Mouse (Mus musculus) mature B cell (primary cell): ENCODE data around the gene Ksr2.
"Not testable (repeated sequence)": the region's sequence is repeated elsewhere in the genome, so short reads cannot be mapped to it uniquely, and the experiment has no call there.

ENCODE experiments used
- in situ Hi-C: fragments of 300-500 bp; cut with MboI; formaldehyde crosslinking; loops from 2 replicates; pipeline ENCODE4 v1.14.3; 2019

Ksr2 gene

GRCm38 (mm10) chr5:117614331-117615024 is 200.7 kb downstream of the Ksr2 start:
- in situ Hi-C loops: no loop called here

- in situ Hi-C loops: no loop called here
These were observed 206.5 kb downstream of the Ksr2 start for GRCm38 (mm10) chr5:117620292-117620691.

DNA sequence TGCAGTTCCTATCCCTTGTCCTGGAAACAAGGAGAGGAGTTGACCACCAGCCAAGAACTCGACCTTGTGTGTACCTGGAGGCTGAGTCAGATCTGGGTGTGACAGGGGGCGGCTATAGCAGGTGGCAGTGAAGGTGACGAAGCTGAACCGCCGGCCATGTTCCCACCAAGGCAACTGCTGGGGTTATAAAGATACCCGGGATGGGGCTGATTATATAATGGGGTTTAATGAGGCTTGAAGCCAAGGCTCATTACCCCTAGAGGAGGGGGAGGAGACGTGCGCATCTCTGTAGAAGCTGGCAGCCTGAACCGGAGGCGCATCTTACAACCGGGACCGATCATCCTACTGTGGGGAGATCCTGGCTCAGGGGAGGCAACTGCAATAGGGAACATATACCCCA is 208.4 kb downstream of the Ksr2 start:
- in situ Hi-C loops: no loop called here

GRCm38 (mm10) chr5:117623206-117623605 is 209.4 kb downstream of the Ksr2 start:
- in situ Hi-C loops: not testable (repeated sequence)

DNA sequence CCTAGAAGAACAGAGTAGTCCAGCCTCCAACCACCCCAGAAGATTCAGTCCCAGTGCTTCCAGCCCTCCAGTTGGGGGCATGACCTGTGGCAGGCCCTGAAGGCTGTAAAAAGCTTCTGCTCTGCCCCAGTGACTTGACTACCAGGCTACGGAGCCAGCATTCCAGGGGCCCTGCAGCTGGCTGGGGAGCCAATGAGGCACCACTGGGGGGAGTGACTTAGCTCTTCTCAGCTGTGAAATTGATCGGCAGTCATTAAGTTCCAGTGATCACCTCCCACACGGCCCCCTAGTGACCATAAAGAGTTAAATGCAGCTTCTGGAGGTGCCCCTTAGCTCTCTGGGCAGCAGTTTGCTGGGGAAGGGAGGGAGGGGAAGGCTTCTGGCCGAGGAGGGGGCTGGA is 213.1 kb downstream of the Ksr2 start:
- in situ Hi-C loops: no loop called here

DNA sequence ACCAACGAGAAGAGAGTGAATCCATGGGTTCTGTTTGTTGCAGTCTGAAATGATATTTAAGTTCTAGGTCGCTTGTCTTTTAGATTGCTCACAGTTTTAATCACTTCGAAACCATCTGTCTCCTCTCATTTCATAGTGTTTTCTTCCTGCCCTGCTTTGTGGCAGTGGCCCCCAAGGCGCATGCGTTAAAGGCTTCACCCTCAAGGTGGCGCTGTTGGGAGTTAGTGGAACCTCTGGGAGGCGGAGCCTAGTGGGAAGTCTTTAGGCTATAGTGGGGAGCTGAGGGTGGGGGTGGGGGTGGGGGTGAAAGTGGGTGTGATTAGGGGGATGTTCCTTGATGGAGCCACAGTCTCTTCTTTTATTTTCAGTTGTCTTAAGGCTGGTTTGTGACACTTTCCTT is 214.6 kb downstream of the Ksr2 start:
- in situ Hi-C loops: no loop called here

DNA sequence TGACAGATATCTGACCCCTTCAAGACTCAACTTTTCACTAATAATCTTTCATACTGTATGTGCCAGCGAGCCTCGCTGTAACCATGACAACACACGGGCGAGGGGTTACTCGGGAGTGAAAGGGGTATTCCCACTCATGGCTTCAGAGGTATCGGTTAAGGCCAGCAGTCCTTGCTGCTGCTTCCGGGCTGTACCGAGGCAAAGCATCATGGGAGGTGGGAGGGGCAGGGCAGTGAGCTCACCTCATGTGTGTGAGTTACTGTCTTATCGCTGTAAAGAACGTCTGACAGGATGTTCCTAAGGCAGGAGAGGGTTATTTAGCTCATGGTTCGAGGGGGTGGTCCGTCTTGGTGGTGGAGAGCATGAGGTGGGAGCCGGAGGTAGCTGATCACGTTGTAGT is 215.8 kb downstream of the Ksr2 start:
- in situ Hi-C loops: no loop called here

DNA sequence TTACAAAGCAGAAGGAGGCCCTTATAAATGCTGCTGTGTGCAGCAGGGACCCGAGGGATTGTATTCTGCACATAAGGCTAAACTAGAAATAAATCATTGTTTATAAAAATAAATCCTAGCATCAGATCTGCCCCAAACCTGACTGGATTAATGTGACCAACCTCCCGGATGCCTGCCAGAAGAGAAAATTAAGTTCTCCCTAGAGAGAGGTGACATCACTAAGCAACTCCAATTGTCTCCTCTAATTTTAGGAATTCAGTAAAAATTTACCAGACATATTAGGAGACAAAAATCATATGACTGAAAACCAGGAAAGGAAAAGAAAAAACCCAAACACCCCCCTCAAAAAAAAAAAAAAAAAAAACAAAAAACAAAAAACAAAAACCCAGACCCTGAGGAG is 221.4 kb downstream of the Ksr2 start:
- in situ Hi-C loops: no loop called here

- in situ Hi-C loops: no loop called here
These were observed 222.0 kb downstream of the Ksr2 start for GRCm38 (mm10) chr5:117635838-117636237.

DNA sequence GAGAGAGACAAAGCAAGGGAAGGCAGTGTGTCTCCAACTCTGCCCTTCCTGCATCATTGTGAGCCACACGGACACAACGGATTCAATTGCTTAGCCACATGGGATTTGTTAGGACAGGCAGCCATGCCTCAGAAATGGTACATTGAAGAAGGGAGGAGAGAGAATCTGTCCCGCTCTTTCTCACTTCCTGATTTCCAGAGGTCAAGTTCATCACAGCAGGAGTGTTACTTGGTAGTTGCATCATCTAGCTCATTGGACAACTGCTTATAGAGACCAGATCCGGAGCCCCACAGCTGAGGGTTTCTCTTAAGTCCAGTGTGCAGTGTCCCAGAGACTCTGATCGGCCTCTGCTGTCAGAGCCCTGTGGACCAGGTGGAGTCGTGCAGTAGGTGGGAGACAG is 227.8 kb downstream of the Ksr2 start:
- in situ Hi-C loops: no loop called here

- in situ Hi-C loops: no loop called here
These were observed 237.6 kb downstream of the Ksr2 start for GRCm38 (mm10) chr5:117651238-117651886.

GRCm38 (mm10) chr5:117658641-117659040 is 244.8 kb downstream of the Ksr2 start:
- in situ Hi-C loops: no loop called here

GRCm38 (mm10) chr5:117659596-117659995 is 245.8 kb downstream of the Ksr2 start:
- in situ Hi-C loops: no loop called here

GRCm38 (mm10) chr5:117665181-117665580 is 251.4 kb downstream of the Ksr2 start:
- in situ Hi-C loops: no loop called here

- in situ Hi-C loops: no loop called here
These were observed 253.5 kb downstream of the Ksr2 start for GRCm38 (mm10) chr5:117667314-117667713.

DNA sequence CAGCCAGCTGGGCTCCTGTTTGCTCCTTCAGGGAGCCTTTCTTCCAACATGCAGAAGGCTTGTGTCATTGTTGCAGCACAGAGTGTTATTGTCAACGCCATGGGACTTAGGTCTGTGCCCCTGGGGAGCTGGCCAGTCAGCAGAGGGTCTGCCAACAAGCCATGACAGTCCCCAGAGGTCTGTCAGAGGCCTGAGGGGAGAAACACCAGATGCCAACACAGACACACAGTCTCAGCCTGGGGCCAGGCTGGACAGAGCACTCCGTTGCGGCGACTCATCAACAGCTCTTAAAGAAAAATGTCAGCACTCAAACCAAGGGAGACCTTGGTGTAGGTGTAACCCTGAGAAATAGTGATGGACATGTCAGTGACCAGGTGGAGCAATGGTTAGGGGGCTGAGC is 255.5 kb downstream of the Ksr2 start:
- in situ Hi-C loops: no loop called here

GRCm38 (mm10) chr5:117669843-117670242 is 256.0 kb downstream of the Ksr2 start:
- in situ Hi-C loops: no loop called here

- in situ Hi-C loops: no loop called here
These were observed 257.6 kb downstream of the Ksr2 start for GRCm38 (mm10) chr5:117671362-117671761.

DNA sequence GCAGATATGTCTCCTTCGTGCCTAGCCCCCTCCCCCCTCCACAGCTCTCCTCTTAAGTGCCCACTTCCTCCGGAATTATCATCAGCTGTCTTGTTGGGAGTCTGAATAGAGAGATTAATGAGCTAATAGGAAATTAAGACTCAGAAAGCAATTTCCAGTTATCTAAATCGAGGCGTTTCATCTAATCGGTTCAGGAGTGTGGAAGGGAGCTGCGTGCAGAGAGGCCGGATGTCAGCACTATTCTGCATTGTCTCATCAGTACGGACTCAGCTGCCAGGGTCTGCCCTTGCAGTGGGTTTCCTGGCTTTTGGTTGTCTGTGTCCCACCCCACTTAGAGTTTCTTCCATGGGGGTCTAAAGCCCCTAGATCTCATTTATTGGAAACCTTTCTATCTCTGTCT is 262.0 kb downstream of the Ksr2 start:
- in situ Hi-C loops: no loop called here

GRCm38 (mm10) chr5:117677231-117677630 is 263.4 kb downstream of the Ksr2 start:
- in situ Hi-C loops: no loop called here

DNA sequence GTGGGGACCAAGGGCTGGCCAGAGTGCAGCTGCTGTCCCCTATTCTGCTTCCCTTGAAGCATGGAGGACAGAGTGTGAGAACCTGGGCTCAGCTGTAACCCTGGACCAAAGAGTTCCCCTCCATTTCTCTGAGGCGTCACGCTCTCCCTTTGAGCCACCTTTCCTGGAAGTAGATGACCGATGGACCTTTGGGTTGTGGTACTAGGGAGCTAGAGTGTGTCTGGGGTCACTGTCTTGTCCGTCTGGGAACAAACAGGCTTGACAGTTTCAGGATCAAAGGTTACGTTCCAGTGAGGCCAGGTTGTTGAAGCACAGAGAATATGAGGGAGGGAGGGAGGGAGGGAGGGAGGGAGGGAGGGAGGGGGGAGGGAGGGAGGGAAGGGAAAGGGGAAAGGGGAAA is 264.6 kb downstream of the Ksr2 start:
- in situ Hi-C loops: no loop called here

DNA sequence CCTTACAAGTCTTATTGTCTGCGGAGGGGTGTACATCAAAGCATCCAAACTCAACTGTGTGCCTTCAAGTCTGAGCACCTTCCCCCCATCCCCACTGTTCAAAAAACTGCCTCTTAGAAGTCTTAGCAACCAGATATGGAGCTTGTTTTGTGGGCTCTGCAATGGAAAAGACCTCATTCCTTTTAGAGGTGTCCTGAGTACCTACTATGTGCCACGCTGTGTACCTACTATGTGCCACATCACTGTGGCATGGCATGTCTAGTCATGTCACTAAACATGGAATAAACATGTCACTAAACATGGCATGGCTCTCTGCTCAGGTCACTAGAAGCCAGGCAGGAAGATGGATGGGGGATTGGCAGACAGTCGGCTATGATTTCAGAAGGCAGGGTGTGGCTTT is 268.4 kb downstream of the Ksr2 start:
- in situ Hi-C loops: no loop called here

DNA sequence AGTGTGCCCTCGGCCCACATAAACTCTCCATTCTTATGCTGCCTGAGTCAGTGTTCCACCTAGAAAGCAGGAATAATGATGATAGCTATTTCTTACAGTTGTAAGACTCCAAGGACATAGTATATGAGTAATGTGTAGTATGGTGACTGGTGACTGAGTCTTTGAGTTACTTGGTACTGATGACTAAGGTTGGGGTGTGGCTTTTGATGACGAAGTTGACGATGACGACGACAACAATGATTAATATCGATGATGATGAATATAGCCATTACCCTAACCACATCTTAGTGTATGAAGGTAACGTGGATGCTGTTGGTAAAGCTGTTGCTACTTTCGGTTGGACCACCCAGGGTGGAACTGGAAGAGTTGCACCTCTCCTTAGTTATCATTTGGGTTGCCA is 270.7 kb downstream of the Ksr2 start:
- in situ Hi-C loops: no loop called here
